Mouse (Mus musculus) layer of hippocampus, adult 2 months (tissue): Measurements from ENCODE around the gene Tcf7l2. TPM values are rescaled to one million over a fixed set of nuclear protein-coding genes. Genes with fewer than 3 reads are reported as not detected.

ENCODE experiments used
- DNase-seq, 2 experiments: peaks; one replicate each; pipeline ENCODE4 v3.0.0; 2022; ENCODE audit warnings: low spot score in 2 of 2
- H3K27ac ChIP-seq: fragments of 200-600 bp; 2 replicates; pipeline ENCODE4 v1.8.1; 2022
- H3K4me3 ChIP-seq: fragments of 200-600 bp; 2 replicates; pipeline ENCODE4 v1.8.1; 2022; ENCODE audit warnings: mild to moderate bottlenecking
- CTCF ChIP-seq: fragments of 200-600 bp; conservative IDR thresholded peaks from 2 replicates; pipeline ENCODE4 v1.8.1; 2022; ENCODE audit warnings: antibody characterized with exemption, mild to moderate bottlenecking, moderate library complexity
- total RNA-seq, 2 experiments: library from RNA; stranded (reverse); gene quantifications; 2 replicates each; pipeline ENCODE4 v1.2.3; 2021

The Tcf7l2 gene
- total RNA-seq, 2 experiments from 2014 or later = 9.9 to 11.3 TPM

- H3K27ac ChIP-seq = no peak overlapping the region
- no peak for TF ChIP-seq CTCF
- no peak for DNase-seq
- H3K4me3 ChIP-seq = no peak overlapping the region
These were observed 75.4 kb downstream of the Tcf7l2 start for GRCm38 (mm10) chr19:55816974-55817373.

- Histone ChIP-seq H3K27ac (no peak overlapping the region), H3K4me3 (no peak overlapping the region)
- DNase-seq = no peak
- no peak for TF ChIP-seq CTCF
These were observed 78.6 kb downstream of the Tcf7l2 start for GRCm38 (mm10) chr19:55820202-55820601.

DNA sequence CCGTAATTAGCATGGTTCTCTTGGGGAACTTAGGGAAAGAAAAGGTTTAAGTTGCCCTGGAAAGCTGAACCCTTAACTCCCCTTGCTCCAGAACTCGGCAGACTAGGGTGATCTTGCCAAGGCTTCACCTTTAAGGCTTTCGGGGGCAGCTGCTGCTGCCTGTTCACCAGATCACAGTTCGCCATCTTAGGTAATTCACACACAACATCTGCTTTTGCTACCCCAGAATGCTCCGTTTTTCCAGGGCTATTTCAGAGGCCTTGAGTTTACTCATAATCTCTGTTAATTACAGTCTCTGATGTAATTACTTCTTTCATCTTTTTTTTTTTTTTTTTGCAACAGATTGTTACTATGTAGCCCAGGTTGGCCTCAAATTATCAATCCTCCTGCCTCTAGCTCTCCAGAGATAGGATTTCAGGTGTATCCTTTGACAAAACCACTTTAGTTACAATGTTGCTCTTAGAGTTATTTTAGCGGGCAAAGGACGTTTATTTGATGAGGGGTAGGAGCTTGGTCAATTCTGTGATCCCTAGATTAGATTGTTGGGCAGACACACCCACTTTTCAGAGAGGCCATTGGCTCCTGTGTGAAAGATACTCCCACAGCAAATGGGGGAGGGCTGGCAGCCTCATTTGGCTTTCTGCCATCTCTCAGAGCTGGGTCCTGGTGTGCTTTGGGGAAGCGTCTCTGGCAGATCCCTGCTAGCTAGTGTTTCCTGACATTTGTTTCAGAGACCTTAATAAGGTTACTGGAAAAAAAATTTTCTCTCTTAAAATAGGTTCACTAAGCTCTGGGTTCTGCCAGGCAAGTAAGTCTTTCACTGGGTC, 83.6 kb downstream of the Tcf7l2 start:
- DNase-seq = peak in 1 of 2 experiments; percentile 29
- no peak for TF ChIP-seq CTCF
- Histone ChIP-seq H3K27ac (peak overlapping the region; percentile 11; the same call in 1 of the 2 replicates), H3K4me3 (no peak overlapping the region)

DNA sequence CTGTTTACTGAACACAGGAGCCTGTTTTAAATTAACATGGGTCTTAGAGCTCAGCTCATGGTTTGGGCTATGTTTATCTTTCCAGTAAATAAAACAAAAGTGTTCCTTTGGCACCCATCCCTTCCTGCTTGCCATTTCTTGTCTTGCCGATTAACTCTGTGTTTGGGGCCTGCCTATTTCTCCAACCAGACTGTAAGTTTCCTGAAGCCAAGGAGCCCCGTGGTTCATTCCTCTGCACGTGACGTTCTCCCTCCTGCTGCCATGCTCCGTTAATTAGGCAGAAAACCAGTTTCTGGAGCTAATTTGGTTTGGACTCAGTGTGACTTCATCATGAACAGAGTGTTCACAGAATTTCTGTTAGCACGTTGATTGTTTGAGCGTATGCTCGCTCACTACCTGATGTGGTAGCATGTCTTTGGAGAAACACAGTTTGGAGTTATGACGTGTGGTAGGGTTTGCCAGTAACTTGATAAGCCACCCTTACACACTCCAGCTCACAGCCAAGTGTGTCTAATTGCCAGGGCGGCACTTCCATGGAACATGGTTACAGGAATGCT, 84.4 kb downstream of the Tcf7l2 start:
- no peak for TF ChIP-seq CTCF
- Histone ChIP-seq H3K27ac (peak overlapping the region; percentile 11; the same call in 1 of the 2 replicates), H3K4me3 (no peak overlapping the region)
- no peak for DNase-seq

DNA sequence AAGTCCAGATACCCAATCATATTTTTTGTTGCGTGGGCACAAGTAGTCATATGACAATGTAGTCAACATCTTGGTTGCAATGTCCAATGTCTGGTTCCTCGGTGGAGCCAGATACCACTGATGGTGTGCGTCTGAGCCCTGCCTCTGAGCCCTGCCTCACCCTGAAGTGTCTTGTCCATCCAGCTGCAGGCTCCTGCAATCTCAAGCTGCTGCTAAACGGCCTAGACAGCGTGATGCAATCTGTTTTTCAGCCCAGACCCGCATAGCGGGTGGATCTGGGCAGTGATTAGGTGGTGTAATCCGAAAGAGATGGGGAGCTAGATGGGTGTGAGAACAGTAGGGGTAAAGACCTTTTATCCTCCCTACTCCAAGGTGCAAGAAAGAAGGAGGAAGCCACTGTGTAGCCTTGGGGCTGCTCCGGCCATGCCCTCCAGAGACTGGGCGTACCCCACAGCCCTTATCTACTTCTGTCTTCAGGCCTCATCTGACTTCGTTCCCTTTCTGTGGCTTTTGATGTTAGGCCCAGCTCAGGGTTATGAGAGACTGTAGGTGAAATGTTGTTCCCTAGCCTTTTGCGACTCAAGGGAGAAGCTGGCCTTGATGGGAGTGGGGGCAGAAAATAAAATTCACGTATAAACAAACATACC, 86.1 kb downstream of the Tcf7l2 start:
- Histone ChIP-seq H3K27ac (no peak overlapping the region), H3K4me3 (no peak overlapping the region)
- no peak for TF ChIP-seq CTCF
- no peak for DNase-seq

DNA sequence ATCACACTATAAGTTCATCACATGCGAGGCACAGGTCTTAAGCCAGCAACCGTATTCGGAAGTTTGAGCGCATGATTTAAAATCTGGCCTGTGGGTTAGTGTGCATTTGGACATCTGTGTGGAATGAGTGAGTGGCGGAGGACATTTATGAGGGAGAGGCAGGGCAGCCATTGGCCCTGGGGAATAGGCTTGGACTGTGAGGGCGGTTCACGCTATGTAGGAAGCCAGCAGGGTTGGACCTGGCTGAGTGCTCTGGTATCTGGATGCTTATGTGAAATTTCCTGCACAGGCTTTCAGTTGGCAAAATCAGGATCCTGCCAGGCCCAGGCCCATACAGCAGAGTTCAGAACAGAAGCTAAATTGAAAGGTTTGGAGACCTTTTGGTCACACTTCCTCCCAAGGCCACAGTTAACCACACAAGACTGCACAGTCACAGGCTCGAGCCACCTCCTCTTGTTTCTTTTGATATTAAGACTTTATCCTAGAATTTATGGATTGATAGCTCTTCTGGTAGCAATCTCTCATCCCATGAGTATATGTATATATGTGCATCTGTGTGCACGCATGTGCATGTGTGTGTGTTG, 89.4 kb downstream of the Tcf7l2 start:
- no peak for TF ChIP-seq CTCF
- no peak overlapping the region for H3K4me3 ChIP-seq
- H3K27ac ChIP-seq = no peak overlapping the region
- DNase-seq = no peak

DNA sequence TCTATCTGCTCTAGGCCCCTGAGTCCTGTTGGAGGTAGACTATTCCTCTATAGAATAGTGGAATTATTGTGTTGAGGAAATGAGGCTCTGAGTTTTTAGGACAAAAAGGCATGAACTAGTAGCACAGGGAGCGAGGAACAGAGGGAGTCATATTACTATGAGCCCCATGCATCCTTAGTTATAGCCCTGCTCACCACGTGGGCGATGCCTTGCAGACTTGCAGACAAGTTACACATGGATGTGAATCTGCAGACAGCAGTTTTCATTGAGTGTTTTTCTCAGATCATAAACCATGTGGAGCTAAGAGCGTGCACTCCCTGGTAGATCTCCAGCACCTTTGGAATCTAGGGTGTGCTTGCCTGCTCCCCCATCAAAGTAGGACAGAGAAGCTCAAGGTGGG, 90.5 kb downstream of the Tcf7l2 start:
- DNase-seq = no peak
- TF ChIP-seq CTCF = no peak
- Histone ChIP-seq H3K27ac (no peak overlapping the region), H3K4me3 (no peak overlapping the region)

GRCm38 (mm10) chr19:55833807-55834385, 92.3 kb downstream of the Tcf7l2 start:
- no peak overlapping the region for H3K27ac ChIP-seq
- 0 out of 2 replicates have a peak, but pooled peaks have one; percentile 10 for TF ChIP-seq CTCF
- no peak overlapping the region for H3K4me3 ChIP-seq
- DNase-seq = no peak

DNA sequence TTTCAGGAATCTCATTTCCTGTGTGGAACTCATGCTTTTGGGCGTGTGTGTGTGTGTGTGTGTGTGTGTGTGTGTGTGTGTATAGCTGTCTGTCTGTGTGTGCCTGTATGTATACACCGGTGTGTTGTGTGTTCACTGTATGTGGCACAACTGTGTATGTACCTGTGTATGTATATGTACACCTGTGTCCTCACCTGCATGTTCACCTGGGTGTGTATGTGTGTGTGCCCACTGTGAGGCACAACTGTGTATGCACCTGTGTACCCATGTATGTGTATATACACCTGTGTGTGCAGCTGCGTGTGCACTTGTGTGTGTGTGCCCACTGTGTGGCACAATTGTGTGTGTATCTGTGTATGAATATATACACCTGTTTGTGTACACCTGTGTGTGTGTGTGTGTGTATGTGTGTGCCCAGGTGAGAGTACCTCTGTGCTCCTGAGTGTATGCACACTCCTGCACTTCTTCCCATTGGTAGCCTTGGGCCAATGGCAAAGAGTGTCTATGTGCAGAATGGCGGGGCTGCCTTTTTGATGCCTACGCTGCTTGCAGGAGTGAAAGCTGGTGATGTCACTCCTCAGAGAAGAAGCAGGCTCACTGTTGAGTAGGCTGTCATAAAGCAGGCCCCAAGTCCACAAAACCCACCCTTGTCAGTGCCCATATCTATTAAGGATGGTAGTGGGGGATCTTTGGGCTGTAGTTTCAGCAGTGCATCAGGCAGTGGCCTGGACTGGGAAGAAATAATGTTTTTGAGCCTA, 95.5 kb downstream of the Tcf7l2 start:
- no peak for DNase-seq
- TF ChIP-seq CTCF = no peak
- Histone ChIP-seq H3K27ac (peak overlapping the region; percentile 79), H3K4me3 (no peak overlapping the region)

- peak in 1 of 2 experiments; percentile 22 for DNase-seq
- no peak overlapping the region; the same call in 1 of the 2 replicates for H3K4me3 ChIP-seq
- no peak for TF ChIP-seq CTCF
- peak overlapping the region; percentile 79 for H3K27ac ChIP-seq
These were observed 96.3 kb downstream of the Tcf7l2 start for GRCm38 (mm10) chr19:55837924-55838323.

GRCm38 (mm10) chr19:55838389-55839035, 96.9 kb downstream of the Tcf7l2 start:
- Histone ChIP-seq H3K4me3 (no peak overlapping the region; the same call in 1 of the 2 replicates), H3K27ac (peak overlapping the region; percentile 79)
- no peak for DNase-seq
- TF ChIP-seq CTCF = no peak
